Mouse (Mus musculus) layer of hippocampus, postnatal 25 days (tissue): ENCODE results near the gene Usp20. TPM values are rescaled to one million over a fixed set of nuclear protein-coding genes. Genes with fewer than 3 reads are reported as not detected.
"Not testable (repeated sequence)": the region's sequence is repeated elsewhere in the genome, so short reads cannot be mapped to it uniquely, and the experiment has no call there.

ENCODE experiments used
- DNase-seq, 2 experiments: peaks; one replicate each; pipeline ENCODE4 v3.0.0; 2022; ENCODE audit warnings: mixed read lengths in 2 of 2, low spot score in 1 of 2; ENCODE audit errors: extremely low spot score in 1 of 2
- total RNA-seq, 2 experiments: library from RNA; stranded (reverse); gene quantifications; 2 replicates each; pipeline ENCODE4 v1.2.3; 2021

The Usp20 gene
- total RNA-seq = 10 to 100 TPM; 82.8 to 89.9 TPM

GRCm38 (mm10) chr2:30981790-30982513, at the start of gene Usp20, which contains the start of gene BC005624:
Gene Usp20, plus strand, starts transcription at chr2:30982279.
Gene BC005624, minus strand, starts transcription at chr2:30982201.
- DNase-seq = peak; percentile 95 to 97

- no peak for DNase-seq
These were observed 49.0 kb upstream of the Usp20 start for GRCm38 (mm10) chr2:30933032-30933431.

DNA sequence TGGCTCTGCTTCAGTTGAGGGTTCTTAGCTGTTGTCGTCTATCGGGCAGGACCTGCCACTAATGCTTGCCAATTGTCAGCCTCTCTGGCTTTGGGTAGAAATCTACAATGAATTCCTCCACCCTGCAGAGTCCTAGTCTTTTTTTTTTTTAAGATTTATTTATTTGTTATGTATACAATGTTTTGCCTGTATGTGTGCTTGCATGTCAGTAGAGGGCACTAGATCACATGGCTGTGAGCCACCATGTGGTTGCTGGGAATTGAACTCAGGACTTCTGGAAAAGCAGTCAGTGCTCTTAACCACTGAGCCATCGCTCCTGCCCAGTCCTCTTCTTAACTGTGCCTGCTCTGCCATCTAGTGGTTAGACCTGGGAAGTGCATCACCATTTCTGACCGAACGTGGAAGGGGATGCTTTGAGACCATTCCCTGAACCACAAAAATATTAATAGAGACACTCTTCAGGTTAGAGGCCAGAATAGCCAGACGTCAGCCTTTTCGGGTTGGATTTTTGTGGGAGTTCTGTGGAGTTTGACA, 48.1 kb upstream of the Usp20 start:
- peak; percentile 55 to 79 for DNase-seq

DNA sequence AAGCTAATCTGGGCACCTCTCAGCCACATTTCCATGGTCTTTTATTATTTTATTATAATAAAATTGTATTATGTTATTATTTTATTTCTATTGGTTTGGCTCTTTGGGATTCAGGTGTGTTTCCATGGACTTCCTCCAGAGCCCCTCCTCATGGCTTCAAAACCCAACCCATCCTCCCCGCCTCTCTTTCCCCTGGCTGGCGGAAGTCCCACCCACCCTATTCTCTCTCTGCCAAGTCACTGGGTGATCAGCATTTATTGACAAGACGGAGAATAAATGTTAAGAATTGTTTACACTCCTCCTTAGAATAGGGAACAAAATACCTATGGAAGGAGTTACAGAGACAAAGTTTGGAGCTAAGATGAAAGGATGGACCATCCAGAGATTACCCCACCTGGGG, 45.3 kb upstream of the Usp20 start:
- DNase-seq = no peak

- DNase-seq = no peak
These were observed 44.3 kb upstream of the Usp20 start for GRCm38 (mm10) chr2:30937731-30938130.

- no peak for DNase-seq
These were observed 43.5 kb upstream of the Usp20 start for GRCm38 (mm10) chr2:30938574-30938991.

- no peak for DNase-seq
These were observed 40.5 kb upstream of the Usp20 start for GRCm38 (mm10) chr2:30941586-30941985.

GRCm38 (mm10) chr2:30942116-30942515, 40.0 kb upstream of the Usp20 start:
- DNase-seq = not testable (repeated sequence)

DNA sequence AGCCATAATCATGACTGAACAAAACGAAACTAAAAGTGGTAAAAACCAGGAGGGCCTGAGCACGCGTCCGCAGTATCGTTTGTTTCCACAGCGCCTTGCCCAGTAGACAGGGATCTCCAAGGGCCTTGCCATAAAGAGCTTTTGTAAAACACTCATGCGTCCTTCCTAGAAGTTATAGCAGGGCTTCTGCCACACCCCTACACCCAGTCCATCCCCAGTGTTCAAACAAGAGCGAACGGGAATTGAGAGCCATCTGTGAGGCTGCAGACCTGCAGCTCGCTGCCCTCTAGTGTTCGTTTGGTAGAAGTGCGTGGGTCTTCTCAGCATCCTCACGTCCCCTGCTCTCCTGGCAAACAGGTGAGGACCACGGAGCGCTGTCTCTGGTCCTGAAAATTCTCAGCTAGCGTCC, 39.5 kb upstream of the Usp20 start:
- peak; percentile 29 to 39 for DNase-seq

- DNase-seq = no peak
These were observed 29.6 kb upstream of the Usp20 start for GRCm38 (mm10) chr2:30952457-30952823.

DNA sequence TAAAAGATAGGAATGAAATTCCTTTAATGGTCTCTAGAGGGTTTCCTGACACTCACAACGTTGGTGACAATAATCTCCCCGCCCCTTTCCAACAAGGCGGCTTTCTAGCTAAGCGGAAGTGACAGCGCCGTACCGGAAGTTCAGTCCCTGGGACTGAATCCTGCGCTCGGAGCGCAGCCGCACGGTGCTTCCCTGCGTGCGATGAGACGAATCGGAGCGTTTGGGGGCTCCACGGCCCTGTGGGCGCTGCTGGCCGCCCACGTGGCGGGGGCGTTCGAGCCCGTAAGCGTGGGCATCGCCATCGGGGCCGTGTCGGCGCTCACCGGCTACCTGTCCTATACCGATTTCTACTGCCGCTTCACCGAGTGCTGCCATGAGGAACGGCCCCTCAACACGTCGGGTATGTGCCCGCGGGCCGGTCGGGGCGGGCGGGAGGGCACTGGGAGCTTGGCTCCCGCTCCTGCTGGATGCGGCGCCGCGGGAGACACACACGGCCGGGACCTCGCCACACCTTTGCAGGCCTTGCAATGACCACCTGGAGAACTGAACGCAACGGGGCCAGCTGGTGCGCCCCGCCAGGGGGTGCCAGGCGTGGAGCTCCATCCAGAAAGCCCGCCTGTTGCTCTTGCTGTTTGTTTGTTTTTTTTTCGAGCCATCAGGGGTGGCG, 29.1 kb upstream of the Usp20 start, which contains the start of gene Tor1b:
Gene Tor1b, plus strand, starts transcription at position 136 of the 667 bp plus-strand sequence.
- DNase-seq = peak; percentile 72 to 76

GRCm38 (mm10) chr2:30954797-30955196, 27.3 kb upstream of the Usp20 start:
- DNase-seq = no peak

DNA sequence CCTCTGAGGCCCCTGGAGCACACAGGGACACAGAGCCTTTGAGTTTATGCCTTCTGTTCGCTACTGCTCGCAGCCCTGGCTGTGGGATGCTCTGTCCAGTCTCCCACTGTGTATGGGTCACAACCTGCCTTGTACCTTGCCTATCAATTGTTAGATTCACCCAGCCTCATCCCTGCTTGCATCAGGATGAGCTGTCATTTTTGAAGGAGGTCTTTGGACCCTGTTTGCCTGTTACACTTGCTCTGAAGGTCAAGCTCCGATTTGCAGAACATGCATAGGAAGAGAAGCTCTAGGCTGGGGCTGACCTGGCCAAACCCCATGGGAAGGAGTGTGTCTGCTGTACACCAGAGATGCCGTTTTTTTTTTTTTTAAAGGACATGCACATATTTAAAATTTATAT, 24.6 kb upstream of the Usp20 start:
- no peak for DNase-seq

GRCm38 (mm10) chr2:30958726-30959125, 23.4 kb upstream of the Usp20 start:
- DNase-seq = no peak

GRCm38 (mm10) chr2:30959856-30960255, 22.2 kb upstream of the Usp20 start:
- DNase-seq = no peak

DNA sequence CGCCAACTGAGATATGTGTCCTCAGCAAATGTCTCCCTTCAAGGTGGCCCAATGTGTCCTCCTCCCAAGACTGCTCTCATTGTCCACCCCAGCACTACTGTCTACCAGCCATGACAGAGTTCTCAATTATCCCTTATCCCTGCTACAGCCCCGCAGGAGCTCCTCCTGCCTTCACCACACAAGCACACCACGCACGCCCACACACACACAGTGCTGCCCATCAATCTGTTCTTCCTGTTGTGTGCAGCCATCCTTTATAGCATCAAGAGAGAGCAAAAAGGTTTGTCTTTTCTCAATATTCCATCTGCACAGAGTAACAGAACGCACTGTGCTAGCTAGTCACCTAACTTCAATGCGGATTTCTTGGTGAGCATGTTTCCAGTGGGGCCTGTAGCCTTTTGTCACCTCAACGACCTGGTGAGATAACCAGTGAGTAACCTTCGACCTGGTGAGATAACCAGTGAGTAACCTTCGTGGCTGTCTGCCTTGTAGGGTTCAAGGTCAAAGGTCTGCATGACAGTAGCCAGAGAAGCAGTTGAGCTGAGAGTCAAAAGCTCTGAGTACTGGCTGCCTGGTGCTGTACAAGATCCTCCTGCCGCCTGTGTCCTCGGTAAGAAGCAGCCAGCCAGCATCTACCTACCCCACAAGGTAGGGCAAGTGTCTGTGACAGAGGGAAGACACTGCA, 19.4 kb upstream of the Usp20 start:
- DNase-seq = no peak

- DNase-seq = no peak
These were observed 16.5 kb upstream of the Usp20 start for GRCm38 (mm10) chr2:30965627-30966026.

GRCm38 (mm10) chr2:30966826-30967225, 15.3 kb upstream of the Usp20 start:
- no peak for DNase-seq

- DNase-seq = peak; percentile 79 to 87
These were observed 14.4 kb upstream of the Usp20 start, which contains the start of gene Tor1a for GRCm38 (mm10) chr2:30967352-30968327. Gene Tor1a, minus strand, starts transcription at chr2:30967933.

- DNase-seq = no peak
These were observed 945 bp downstream of the Usp20 start for GRCm38 (mm10) chr2:30983024-30983423.
